Mouse (Mus musculus): ENCODE measurements around the gene Pank3. TPM values are rescaled to one million over a fixed set of nuclear protein-coding genes. Genes with fewer than 3 reads are reported as not detected.
A peak's percentile ranks its signal among the peaks of the same experiment; 100 is the strongest.

The Pank3 gene
- polyA plus RNA-seq, 1 experiment from 2014 or later = 11.7 TPM

- DNase-seq (ENCODE audit: low spot score) (no peak), ATAC-seq (replicated peaks; ENCODE audit: low FRiP score) (no peak)
These were observed 58.4 kb downstream of the Pank3 start for GRCm38 (mm10) chr11:35827714-35828113.

GRCm38 (mm10) chr11:35832139-35832538, 62.9 kb downstream of the Pank3 start:
- ATAC-seq (replicated peaks; ENCODE audit: low FRiP score) = no peak
- Histone ChIP-seq H3K9ac (ENCODE audit: low read depth, low read length) (no peak overlapping the region), H3K27me3 (replicated peaks; ENCODE audit: control insufficient read depth, insufficient read depth, low read length) (no peaks in the 10 kb centered on the region), H3K4me1 (replicated peaks; ENCODE audit: control insufficient read depth, insufficient read depth, low read length) (peaks cover 14% of the 10 kb centered on the region), H3K4me2 (peak overlapping the region; percentile 83; the same call in 1 of the 2 replicates), H3K36me3 (ENCODE audit: control insufficient read depth, insufficient read depth, low read length) (peaks cover 28% of the 10 kb centered on the region; the same call in 1 of the 2 replicates), H3K9me3 (ENCODE audit: control insufficient read depth, low read length) (no peaks in the 10 kb centered on the region), H3K27ac (ENCODE audit: low read depth, low read length) (no peak overlapping the region), H3K4me3 (ENCODE audit: low read depth, low read length) (no peak overlapping the region)
- DNase-seq (ENCODE audit: low spot score) = no peak
- WGBS = 51% methylated on average over 4 of the region's 4 CpGs

More at GRCm38 (mm10) chr11:35827714-35828113, 58.4 kb downstream of the Pank3 start:
- WGBS = 86% methylated on average over 6 of the region's 6 CpGs
- no peak overlapping the region for H3K27ac ChIP-seq (ENCODE audit: low read depth, low read length)
- no peak overlapping the region for H3K4me2 ChIP-seq
- peaks cover 4% of the 10 kb centered on the region for H3K4me1 ChIP-seq (replicated peaks; ENCODE audit: control insufficient read depth, insufficient read depth, low read length)
- H3K27me3 ChIP-seq (replicated peaks; ENCODE audit: control insufficient read depth, insufficient read depth, low read length) = no peaks in the 10 kb centered on the region
- H3K9ac ChIP-seq (ENCODE audit: low read depth, low read length) = no peak overlapping the region
- H3K36me3 ChIP-seq (ENCODE audit: control insufficient read depth, insufficient read depth, low read length) = peaks cover 53% of the 10 kb centered on the region; the same call in 1 of the 2 replicates
- no peaks in the 10 kb centered on the region for H3K9me3 ChIP-seq (ENCODE audit: control insufficient read depth, low read length)
- no peak overlapping the region for H3K4me3 ChIP-seq (ENCODE audit: low read depth, low read length)

- ATAC-seq (replicated peaks; ENCODE audit: low FRiP score) (no peak), DNase-seq (ENCODE audit: low spot score) (no peak)
- peaks cover 14% of the 10 kb centered on the region for H3K4me1 ChIP-seq (replicated peaks; ENCODE audit: control insufficient read depth, insufficient read depth, low read length)
- peaks cover 21% of the 10 kb centered on the region; the same call in 1 of the 2 replicates for H3K36me3 ChIP-seq (ENCODE audit: control insufficient read depth, insufficient read depth, low read length)
- WGBS = 40% methylated on average over 6 of the region's 6 CpGs
- peak overlapping the region; percentile 90 for H3K9ac ChIP-seq (ENCODE audit: low read depth, low read length)
- H3K27ac ChIP-seq (ENCODE audit: low read depth, low read length) = no peak overlapping the region
- H3K4me2 ChIP-seq = peak overlapping the region; percentile 83
- H3K27me3 ChIP-seq (replicated peaks; ENCODE audit: control insufficient read depth, insufficient read depth, low read length) = no peaks in the 10 kb centered on the region
- H3K4me3 ChIP-seq (ENCODE audit: low read depth, low read length) = peak overlapping the region; percentile 98
- H3K9me3 ChIP-seq (ENCODE audit: control insufficient read depth, low read length) = no peaks in the 10 kb centered on the region
These were observed 64.0 kb downstream of the Pank3 start for GRCm38 (mm10) chr11:35833270-35833669.

GRCm38 (mm10) chr11:35834022-35834760, 64.9 kb downstream of the Pank3 start, which contains the start of gene Rars:
Gene Rars, minus strand, starts transcription at chr11:35834506.
- Histone ChIP-seq H3K9ac (ENCODE audit: low read depth, low read length) (peak within 1 kb of the TSS; percentile 90), H3K27ac (ENCODE audit: low read depth, low read length) (peak within 1 kb of the TSS; percentile 4; the same call in 1 of the 2 replicates)
- ATAC-seq (replicated peaks; ENCODE audit: low FRiP score) = peak; percentile 87

GRCm38 (mm10) chr11:35837156-35838126, 68.2 kb downstream of the Pank3 start:
- Histone ChIP-seq H3K4me1 (replicated peaks; ENCODE audit: control insufficient read depth, insufficient read depth, low read length) (peaks cover 12% of the 10 kb centered on the region), H3K27me3 (replicated peaks; ENCODE audit: control insufficient read depth, insufficient read depth, low read length) (no peaks in the 10 kb centered on the region), H3K9me3 (ENCODE audit: control insufficient read depth, low read length) (no peaks in the 10 kb centered on the region), H3K36me3 (ENCODE audit: control insufficient read depth, insufficient read depth, low read length) (no peaks in the 10 kb centered on the region), H3K4me2 (peak overlapping the region; percentile 77), H3K9ac (ENCODE audit: low read depth, low read length) (peak overlapping the region; percentile 26; the same call in 1 of the 2 replicates), H3K27ac (ENCODE audit: low read depth, low read length) (no peak overlapping the region), H3K4me3 (ENCODE audit: low read depth, low read length) (peak overlapping the region; percentile 39; the same call in 1 of the 2 replicates)
- 69% methylated on average over 5 of the region's 5 CpGs for WGBS
- DNase-seq (ENCODE audit: low spot score) (no peak), ATAC-seq (replicated peaks; ENCODE audit: low FRiP score) (no peak)

More at GRCm38 (mm10) chr11:35834022-35834760, 64.9 kb downstream of the Pank3 start, which contains the start of gene Rars:
- Histone ChIP-seq H3K9me3 (ENCODE audit: control insufficient read depth, low read length) (no peaks in the 10 kb centered on the region), H3K27me3 (replicated peaks; ENCODE audit: control insufficient read depth, insufficient read depth, low read length) (no peaks in the 10 kb centered on the region), H3K4me1 (replicated peaks; ENCODE audit: control insufficient read depth, insufficient read depth, low read length) (peaks cover 14% of the 10 kb centered on the region), H3K4me3 (ENCODE audit: low read depth, low read length) (peak within 1 kb of the TSS; percentile 98), H3K4me2 (peak within 1 kb of the TSS; percentile 83), H3K36me3 (ENCODE audit: control insufficient read depth, insufficient read depth, low read length) (peaks cover 13% of the 10 kb centered on the region; the same call in 1 of the 2 replicates)
- WGBS = 2% methylated on average over 46 of the region's 46 CpGs
- peak; percentile 92 for DNase-seq (ENCODE audit: low spot score)

GRCm38 (mm10) chr11:35838345-35839338, 69.4 kb downstream of the Pank3 start:
- peak overlapping the region; percentile 39 for H3K4me3 ChIP-seq (ENCODE audit: low read depth, low read length)
- WGBS = 28% methylated on average over 28 of the region's 28 CpGs
- DNase-seq (ENCODE audit: low spot score) (peak; percentile 89), ATAC-seq (replicated peaks; ENCODE audit: low FRiP score) (peak; percentile 85)
- peaks cover under 1% of the 10 kb centered on the region; the same call in 1 of the 2 replicates for H3K4me1 ChIP-seq (replicated peaks; ENCODE audit: control insufficient read depth, insufficient read depth, low read length)
- H3K9ac ChIP-seq (ENCODE audit: low read depth, low read length) = peak overlapping the region; percentile 46; the same call in 1 of the 2 replicates
- peak overlapping the region; percentile 77 for H3K4me2 ChIP-seq
- no peaks in the 10 kb centered on the region for H3K27me3 ChIP-seq (replicated peaks; ENCODE audit: control insufficient read depth, insufficient read depth, low read length)
- H3K9me3 ChIP-seq (ENCODE audit: control insufficient read depth, low read length) = no peaks in the 10 kb centered on the region
- H3K36me3 ChIP-seq (ENCODE audit: control insufficient read depth, insufficient read depth, low read length) = no peaks in the 10 kb centered on the region
- H3K27ac ChIP-seq (ENCODE audit: low read depth, low read length) = no peak overlapping the region

GRCm38 (mm10) chr11:35840282-35840681, 71.0 kb downstream of the Pank3 start:
- DNase-seq (ENCODE audit: low spot score) (no peak), ATAC-seq (replicated peaks; ENCODE audit: low FRiP score) (no peak)
- Histone ChIP-seq H3K4me3 (ENCODE audit: low read depth, low read length) (no peak overlapping the region), H3K9ac (ENCODE audit: low read depth, low read length) (no peak overlapping the region), H3K9me3 (ENCODE audit: control insufficient read depth, low read length) (no peaks in the 10 kb centered on the region), H3K36me3 (ENCODE audit: control insufficient read depth, insufficient read depth, low read length) (no peaks in the 10 kb centered on the region), H3K27ac (ENCODE audit: low read depth, low read length) (no peak overlapping the region), H3K4me1 (replicated peaks; ENCODE audit: control insufficient read depth, insufficient read depth, low read length) (no peaks in the 10 kb centered on the region), H3K27me3 (replicated peaks; ENCODE audit: control insufficient read depth, insufficient read depth, low read length) (no peaks in the 10 kb centered on the region), H3K4me2 (no peak overlapping the region)
- WGBS = 76% methylated on average over 7 of the region's 7 CpGs

Measured in liver, embryonic 11.5 days (tissue).